Mouse (Mus musculus) myocyte (in vitro differentiated cells): ENCODE results near the gene Tctn3.

Experiments
- CEBPB ChIP-seq: IDR thresholded peaks from 2 replicates; pipeline ENCODE4 v1.6.1; 2011; ENCODE audit warnings: mild to moderate bottlenecking, moderate library complexity; ENCODE audit not compliant: poor library complexity, insufficient read depth, severe bottlenecking
- E2F4 ChIP-seq: IDR thresholded peaks from one replicate; pipeline ENCODE4 v1.6.1; 2011; ENCODE audit warnings: mild to moderate bottlenecking, control low read depth, moderate library complexity; ENCODE audit not compliant: insufficient read depth
- MAX ChIP-seq: IDR thresholded peaks from one replicate; pipeline ENCODE4 v1.6.1; 2011; ENCODE audit warnings: low read depth, mild to moderate bottlenecking, control low read depth
- MYOG ChIP-seq, 3 experiments: IDR thresholded peaks; one replicate each; pipeline ENCODE4 v1.6.1; 2011; ENCODE audit warnings: control low read depth in 2 of 3, low read depth in 2 of 3, mild to moderate bottlenecking in 2 of 3; ENCODE audit not compliant: insufficient read length in 2 of 3, control insufficient read depth in 1 of 3, insufficient read depth in 1 of 3
- POLR2A ChIP-seq: IDR thresholded peaks from one replicate; pipeline ENCODE4 v1.6.1; 2011; ENCODE audit warnings: low read depth, mild to moderate bottlenecking, control low read depth, moderate library complexity; ENCODE audit not compliant: insufficient read length
- POLR2AphosphoS2 ChIP-seq: IDR thresholded peaks from one replicate; pipeline ENCODE4 v1.6.1; 2011; ENCODE audit warnings: low read depth, control low read depth; ENCODE audit not compliant: insufficient read length
- SRF ChIP-seq: IDR thresholded peaks from one replicate; pipeline ENCODE4 v1.6.1; 2011; ENCODE audit warnings: low read depth; ENCODE audit not compliant: control insufficient read depth, insufficient read length
- TCF12 ChIP-seq: IDR thresholded peaks from one replicate; pipeline ENCODE4 v1.6.1; 2011; ENCODE audit warnings: mild to moderate bottlenecking, control low read depth; ENCODE audit not compliant: poor library complexity, insufficient read depth, severe bottlenecking
- TCF3 ChIP-seq: IDR thresholded peaks from one replicate; pipeline ENCODE4 v1.6.1; 2011; ENCODE audit warnings: low read depth, control low read depth; ENCODE audit not compliant: insufficient read length
- USF1 ChIP-seq: IDR thresholded peaks from one replicate; pipeline ENCODE4 v1.6.1; 2011; ENCODE audit warnings: low read depth, mild to moderate bottlenecking, control low read depth, moderate library complexity

- no peak for TF ChIP-seq POLR2AphosphoS2
- TF ChIP-seq USF1 = no peak
- no peak for TF ChIP-seq POLR2A
- no peak for TF ChIP-seq MYOG (IDR thresholded peaks at IDR 0.05; ENCODE audit: control insufficient read depth in 1 of 3, insufficient read depth in 1 of 3, insufficient read length in 2 of 3, low read depth in 2 of 3)
- TF ChIP-seq CEBPB = no peak
- no peak for TF ChIP-seq E2F4
- TF ChIP-seq SRF = no peak
- TF ChIP-seq MAX = no peak
- no peak for TF ChIP-seq TCF3
- no peak for TF ChIP-seq TCF12
These were observed 56.0 kb downstream of the Tctn3 start for GRCm38 (mm10) chr19:40556029-40556428.
